Mouse (Mus musculus) liver, adult 2 months (tissue): ENCODE measurements at regions not wholly inside any gene's neighbourhood (a gene's known extent, or its start where the extent isn't known, plus 50 kb on each side); places are given as distances from the start of the nearest gene placed in this dataset.
A peak's percentile ranks its signal among the peaks of the same experiment; 100 is the strongest.

Experiments
- DNase-seq: peaks from one replicate; pipeline ENCODE4 v3.0.0-alpha.2; 2011; ENCODE audit warnings: low read depth, low spot score; ENCODE audit errors: extremely low read depth
- H3K27ac ChIP-seq: fragments of 200-500 bp; replicated peaks from 2 replicates; pipeline ENCODE4 v1.5.1; 2012; ENCODE audit warnings: low read depth, mild to moderate bottlenecking, control low read depth, inconsistent platforms, low read length; ENCODE audit not compliant: insufficient read depth
- H3K27me3 ChIP-seq: fragments of 200-500 bp; 2 replicates; pipeline ENCODE4 v1.6.1; 2012; ENCODE audit warnings: mild to moderate bottlenecking, moderate library complexity, low read length, inconsistent platforms; ENCODE audit not compliant: control insufficient read depth, insufficient read depth
- H3K36me3 ChIP-seq: fragments of 200-500 bp; 2 replicates; pipeline ENCODE4 v1.6.1; 2012; ENCODE audit warnings: low read length, inconsistent platforms; ENCODE audit not compliant: control insufficient read depth, insufficient read depth
- H3K4me1 ChIP-seq: fragments of 200-500 bp; 2 replicates; pipeline ENCODE4 v1.6.1; 2011; ENCODE audit warnings: low read length; ENCODE audit not compliant: control insufficient read depth, insufficient read depth
- H3K4me3 ChIP-seq: fragments of 200-500 bp; 2 replicates; pipeline ENCODE4 v1.5.1; 2011; ENCODE audit warnings: low read depth, mild to moderate bottlenecking, control low read depth, low read length, moderate library complexity; ENCODE audit not compliant: insufficient read depth
- H3K79me2 ChIP-seq: fragments of 200-500 bp; 2 replicates; pipeline ENCODE4 v1.6.1; 2012; ENCODE audit warnings: inconsistent platforms, mild to moderate bottlenecking, low read length, moderate library complexity; ENCODE audit not compliant: control insufficient read depth, insufficient read depth
- H3K9ac ChIP-seq: fragments of 200-500 bp; 2 replicates; pipeline ENCODE4 v1.6.1; 2012; ENCODE audit warnings: low read depth, mild to moderate bottlenecking, control low read depth, inconsistent platforms, low read length
- CTCF ChIP-seq: fragments of 200-500 bp; IDR thresholded peaks from 2 replicates; pipeline ENCODE4 v1.5.1; 2011; ENCODE audit warnings: low read depth, low read length, control low read depth
- POLR2A ChIP-seq: fragments of 200-500 bp; IDR thresholded peaks from 2 replicates; pipeline ENCODE4 v1.6.1; 2011; ENCODE audit warnings: low read length, control low read depth; ENCODE audit not compliant: insufficient read depth; ENCODE audit errors: extremely low read depth
- WGBS: fragments of 180-500 bp; shearing (Covaris S2); methylation state at CpG from one replicate; pipeline ENCODE4 v1.1.7; 2018; 5-methylcytosine and 5-hydroxymethylcytosine counted together

DNA sequence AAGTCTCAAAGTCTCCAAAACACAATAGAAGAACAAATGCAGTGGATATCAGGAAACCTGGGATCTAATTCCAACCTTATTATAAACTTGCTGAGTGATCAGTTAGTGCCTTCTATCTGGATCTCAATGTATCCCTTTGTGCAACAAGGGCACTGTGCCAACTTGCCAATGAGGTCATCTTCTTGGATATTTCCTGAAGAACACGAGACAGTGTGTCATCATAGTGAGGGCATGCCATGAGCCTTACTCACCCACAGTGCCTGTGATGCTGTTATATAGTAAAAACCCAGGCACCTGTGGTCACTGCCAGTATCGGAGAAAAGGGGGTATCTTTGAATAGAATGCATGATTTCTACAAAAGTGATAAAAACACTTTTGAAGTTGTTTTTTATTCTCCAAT lies 60.2 kb upstream of the Cd34 start:
- H3K36me3 ChIP-seq: no peaks in the 10 kb centered on the region
- no peak for DNase-seq
- WGBS: 68% methylated on average over 2 of the region's 2 CpGs
- TF ChIP-seq POLR2A: no peak
- TF ChIP-seq CTCF: no peak
- no peaks in the 10 kb centered on the region for H3K27me3 ChIP-seq
- peaks cover 4% of the 10 kb centered on the region; the same call in 1 of the 2 replicates for H3K4me1 ChIP-seq
- no peak overlapping the region for H3K4me3 ChIP-seq
- no peak overlapping the region for H3K9ac ChIP-seq
- H3K27ac ChIP-seq: no peak overlapping the region
- H3K79me2 ChIP-seq: no peaks in the 10 kb centered on the region

GRCm38 (mm10) chr1:194879324-194880233 lies 59.0 kb upstream of the Cd34 start:
- Histone ChIP-seq H3K36me3 (no peaks in the 10 kb centered on the region), H3K79me2 (no peaks in the 10 kb centered on the region), H3K27me3 (no peaks in the 10 kb centered on the region), H3K9ac (peak overlapping the region; percentile 17), H3K4me3 (peak overlapping the region; percentile 29), H3K4me1 (peaks cover 4% of the 10 kb centered on the region; the same call in 1 of the 2 replicates), H3K27ac (peak overlapping the region; percentile 25; the same call in 1 of the 2 replicates)
- TF ChIP-seq POLR2A (0 out of 2 replicates have a peak, but pooled peaks have one; percentile 12), CTCF (peak; percentile 99)
- 15% methylated on average over 22 of the region's 22 CpGs for WGBS
- peak; percentile 84 for DNase-seq

DNA sequence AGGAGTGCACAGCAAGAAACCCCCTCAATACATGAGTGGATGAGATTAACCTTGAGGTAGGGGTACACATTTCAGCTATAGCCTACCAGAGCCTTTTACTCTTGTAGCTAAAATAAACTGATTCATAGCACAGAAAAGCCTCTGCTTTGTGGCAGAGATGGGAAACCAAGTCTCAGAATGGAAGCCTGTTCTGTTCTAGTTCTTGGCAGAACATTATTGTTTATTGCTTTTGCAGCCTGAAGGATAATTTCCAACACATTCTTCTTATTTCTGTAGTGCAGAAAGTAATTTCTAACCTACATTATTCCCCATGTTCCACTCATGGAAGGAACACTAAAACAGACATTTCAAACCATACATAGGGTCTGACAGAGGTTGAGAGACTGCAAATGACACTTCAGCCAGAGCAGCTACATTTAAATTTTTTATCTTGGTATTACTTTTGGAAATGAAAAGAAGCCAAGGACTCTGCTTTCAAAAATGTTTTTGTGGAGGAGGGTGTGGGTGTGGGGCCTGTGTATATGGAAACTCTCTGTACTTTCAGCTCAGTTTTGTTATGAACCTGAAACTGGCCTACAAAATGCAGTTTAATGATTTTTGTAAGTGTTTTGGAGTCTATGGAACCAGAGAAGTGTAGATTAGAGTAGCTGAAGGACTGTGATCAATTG lies 56.9 kb upstream of the Cd34 start:
- DNase-seq: no peak
- H3K27me3 ChIP-seq: no peaks in the 10 kb centered on the region
- no peaks in the 10 kb centered on the region for H3K36me3 ChIP-seq
- TF ChIP-seq POLR2A (no peak), CTCF (no peak)
- no peak overlapping the region for H3K9ac ChIP-seq
- H3K79me2 ChIP-seq: no peaks in the 10 kb centered on the region
- no peak overlapping the region for H3K4me3 ChIP-seq
- no peak overlapping the region for H3K27ac ChIP-seq
- peaks cover 4% of the 10 kb centered on the region; the same call in 1 of the 2 replicates for H3K4me1 ChIP-seq

GRCm38 (mm10) chr1:194885071-194885686 lies 53.4 kb upstream of the Cd34 start:
- Histone ChIP-seq H3K36me3 (no peaks in the 10 kb centered on the region), H3K27ac (no peak overlapping the region), H3K9ac (no peak overlapping the region), H3K4me3 (no peak overlapping the region), H3K27me3 (no peaks in the 10 kb centered on the region), H3K79me2 (no peaks in the 10 kb centered on the region), H3K4me1 (no peaks in the 10 kb centered on the region)
- TF ChIP-seq CTCF: no peak
- 75% methylated on average over 5 of the region's 5 CpGs for WGBS
- DNase-seq: no peak

DNA sequence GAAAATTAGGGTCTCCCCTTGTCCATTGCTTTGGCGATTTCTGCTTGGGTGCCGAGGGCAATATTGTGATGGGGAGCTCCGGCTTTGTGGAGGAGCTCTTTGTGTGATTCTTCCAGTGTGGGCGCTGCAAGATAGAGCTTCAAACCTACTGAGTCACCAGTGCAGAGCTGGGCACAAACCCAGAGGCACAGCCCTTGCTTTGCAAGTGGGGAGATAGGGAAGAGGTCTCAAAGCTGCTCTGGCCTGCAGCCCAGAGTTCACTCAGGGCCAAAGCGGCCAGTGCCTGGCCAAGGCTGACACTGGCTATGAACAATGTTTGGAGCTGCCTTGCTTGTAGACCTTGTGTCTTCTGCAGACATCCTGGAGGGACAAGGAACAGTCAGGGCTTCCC lies 52.9 kb upstream of the Cd34 start:
- 73% methylated on average over 5 of the region's 5 CpGs for WGBS
- Histone ChIP-seq H3K4me3 (no peak overlapping the region), H3K79me2 (no peaks in the 10 kb centered on the region), H3K27me3 (no peaks in the 10 kb centered on the region), H3K4me1 (no peaks in the 10 kb centered on the region), H3K36me3 (no peaks in the 10 kb centered on the region), H3K27ac (no peak overlapping the region), H3K9ac (no peak overlapping the region)
- no peak for TF ChIP-seq CTCF
- TF ChIP-seq POLR2A: no peak
- DNase-seq: no peak
